Mouse (Mus musculus) gastrocnemius, postnatal 14 days (tissue): ENCODE data around the gene Rab30. TPM values are rescaled to one million over a fixed set of nuclear protein-coding genes. Genes with fewer than 3 reads are reported as not detected.
A peak's percentile ranks its signal among the peaks of the same experiment; 100 is the strongest.

Experiments
- DNase-seq: peaks from one replicate; pipeline ENCODE4 v3.0.0; 2021; ENCODE audit warnings: mixed read lengths
- intact Hi-C: fragments of 180-260 bp; cut with DNase I; formaldehyde crosslinking; loops from one replicate; pipeline ENCODE4 v1.15.1; 2025; ENCODE audit warnings: low total_unique reads
- total RNA-seq, 2 experiments: library from RNA; stranded (reverse); gene quantifications; 2 replicates each; pipeline ENCODE4 v1.2.3; 2021

Gene Rab30
- total RNA-seq, 2 experiments from 2014 or later: 5.0 to 6.3 TPM

DNA sequence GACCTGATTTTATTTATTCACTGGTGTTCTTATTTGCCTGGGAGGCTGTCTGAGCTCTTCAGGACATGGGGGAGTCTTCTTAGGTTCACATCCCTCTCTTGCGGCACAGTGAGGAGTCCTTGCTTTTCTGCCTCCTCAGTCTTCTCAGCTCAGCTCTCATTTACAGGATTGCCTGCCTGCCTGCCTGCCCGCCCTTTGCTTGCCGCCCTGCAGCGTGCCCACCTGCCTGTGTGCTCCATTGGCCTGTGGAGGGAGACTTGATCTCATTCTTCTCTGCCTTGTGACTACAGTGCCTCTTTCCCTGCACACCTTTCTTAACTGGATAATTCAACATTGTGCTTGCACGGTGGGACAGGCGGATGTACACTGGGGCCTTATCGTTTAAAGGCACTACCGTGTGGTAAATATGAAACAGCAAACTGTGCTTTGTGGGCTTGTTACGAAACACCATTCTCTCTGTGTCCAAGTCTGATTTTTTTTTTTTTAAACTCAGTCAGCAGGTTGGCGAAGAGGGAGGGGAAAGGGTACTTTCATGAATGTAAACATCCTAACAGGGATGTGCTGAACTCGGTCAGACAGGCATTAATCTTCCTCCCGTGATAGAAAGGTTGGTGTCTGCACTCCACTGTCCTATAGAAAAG lies 41.9 kb downstream of the Rab30 start:
- DNase-seq: no peak
- intact Hi-C loops: no loop called here

DNA sequence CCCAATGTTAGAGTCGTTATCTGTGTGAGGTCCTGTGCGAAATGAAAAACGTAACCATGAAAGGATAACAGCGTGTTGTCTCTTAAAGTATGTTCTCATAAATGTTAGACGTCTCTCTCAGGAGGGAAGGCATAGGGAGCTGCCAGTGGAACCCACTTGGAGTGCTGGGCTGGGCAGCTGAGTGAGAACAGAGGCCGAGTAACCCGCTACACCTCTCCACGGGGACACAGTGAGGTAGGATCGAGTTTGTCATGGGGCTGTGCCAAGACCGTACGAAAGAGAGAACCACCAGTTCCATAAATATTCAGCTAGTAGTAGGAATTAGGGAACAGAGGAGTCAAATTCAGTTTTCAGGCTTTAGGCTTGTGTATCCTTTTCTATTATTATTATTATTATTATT lies 42.5 kb downstream of the Rab30 start:
- intact Hi-C loops: no loop called here
- DNase-seq: no peak

DNA sequence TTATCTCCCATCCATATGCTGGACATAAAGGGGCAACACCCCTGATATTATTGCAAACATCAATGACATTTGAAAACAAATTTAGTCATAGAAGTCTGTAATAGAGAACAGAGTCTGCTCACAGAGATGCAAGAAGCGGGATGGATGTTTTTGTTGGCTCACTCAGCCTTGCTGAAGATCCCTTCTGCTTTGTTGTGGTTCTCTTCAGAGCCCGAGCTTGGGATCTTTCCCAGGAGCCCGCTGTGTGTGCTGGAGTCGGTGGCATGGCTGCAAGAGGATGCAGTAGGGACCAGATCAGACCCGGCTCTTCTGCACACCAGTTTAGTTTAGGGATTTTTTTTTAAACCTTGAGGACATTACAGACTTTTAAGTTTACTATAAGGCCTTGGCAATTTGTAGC lies 54.3 kb downstream of the Rab30 start:
- intact Hi-C loops: no loop called here
- DNase-seq: no peak

DNA sequence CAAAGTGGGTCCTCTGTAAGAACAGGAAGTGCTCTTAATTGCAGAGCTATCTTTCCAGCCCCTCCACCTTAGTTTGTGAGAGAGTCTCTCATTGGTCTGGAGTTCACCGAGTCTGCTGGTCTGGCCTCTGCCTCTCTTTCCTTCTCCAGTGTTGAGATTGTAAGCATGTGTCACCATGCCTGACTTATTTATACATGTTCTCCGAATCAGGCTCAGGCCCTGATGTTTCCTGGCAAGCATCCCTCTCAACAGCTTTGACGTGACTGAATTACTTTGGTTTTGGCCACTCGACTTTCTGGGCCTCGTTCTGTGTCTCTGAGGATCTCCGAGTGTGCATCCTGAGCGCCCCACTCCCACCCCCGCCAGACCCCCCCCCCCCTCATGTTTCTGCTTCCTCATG lies 55.4 kb downstream of the Rab30 start:
- peak; percentile 21 for DNase-seq
- intact Hi-C loops: no loop called here

DNA sequence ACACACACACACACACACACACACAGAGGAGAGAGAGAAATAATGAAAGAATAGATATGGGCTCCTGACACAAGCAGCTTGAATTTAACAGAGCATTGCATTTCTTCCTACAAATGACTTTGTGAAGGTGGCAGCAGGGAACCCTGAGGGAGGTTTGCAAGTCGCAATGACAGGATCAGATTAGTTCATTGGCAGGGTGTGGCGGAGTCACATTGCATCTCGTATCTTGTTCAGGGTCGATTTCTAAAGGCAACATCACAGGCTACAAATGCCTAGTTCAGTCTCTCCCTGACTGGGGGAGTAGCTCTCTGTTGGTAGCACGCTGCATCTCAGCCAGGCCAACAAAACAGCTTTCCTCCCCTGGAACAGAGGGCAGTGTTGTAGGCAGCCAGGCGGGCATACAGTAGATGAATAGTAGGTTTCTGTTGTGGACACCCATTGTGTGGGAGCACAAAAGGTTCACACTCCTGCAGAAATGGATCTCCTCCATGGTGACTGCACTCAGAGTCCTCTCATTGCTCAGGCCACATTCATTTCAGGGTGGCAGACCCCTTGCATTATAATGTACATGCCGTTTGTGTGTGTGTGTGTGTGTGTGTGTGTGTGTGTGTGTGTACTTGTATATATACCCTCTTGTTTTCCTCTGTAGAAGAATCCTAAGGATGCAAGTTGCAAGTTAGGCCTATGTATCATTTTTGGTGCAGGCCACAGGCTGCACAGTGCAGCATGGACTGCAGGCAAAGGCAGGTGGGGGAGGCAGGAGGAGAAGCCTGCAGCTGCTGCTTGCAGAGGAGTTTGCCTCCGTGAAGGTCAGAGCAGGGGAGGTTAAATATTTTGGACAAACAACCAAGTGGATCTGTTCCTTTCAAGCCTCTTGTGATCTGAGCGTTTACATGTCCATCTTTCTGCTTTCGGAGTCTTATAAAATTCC lies 58.5 kb downstream of the Rab30 start:
- no peak for DNase-seq
- intact Hi-C loops: no loop called here

DNA sequence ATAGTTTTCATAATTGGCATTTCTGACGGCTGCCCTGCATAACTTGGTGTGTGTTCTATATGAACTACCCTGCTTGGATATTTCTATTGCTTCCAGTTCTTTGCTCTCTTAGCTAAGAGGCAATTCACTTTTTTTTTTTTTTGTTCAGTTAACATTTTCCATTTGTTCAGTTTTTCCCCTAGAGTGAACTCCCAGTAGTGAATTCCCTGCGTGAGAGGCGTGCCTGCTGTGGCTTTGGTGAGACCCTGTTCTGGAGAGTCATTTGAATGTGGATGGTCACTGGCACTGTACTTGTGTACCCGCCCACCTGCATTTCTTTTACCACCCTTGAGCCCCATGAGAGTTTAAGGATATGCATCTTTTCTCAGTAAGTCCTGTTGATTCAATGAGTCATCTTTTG lies 60.8 kb downstream of the Rab30 start:
- intact Hi-C loops: no loop called here
- DNase-seq: no peak

DNA sequence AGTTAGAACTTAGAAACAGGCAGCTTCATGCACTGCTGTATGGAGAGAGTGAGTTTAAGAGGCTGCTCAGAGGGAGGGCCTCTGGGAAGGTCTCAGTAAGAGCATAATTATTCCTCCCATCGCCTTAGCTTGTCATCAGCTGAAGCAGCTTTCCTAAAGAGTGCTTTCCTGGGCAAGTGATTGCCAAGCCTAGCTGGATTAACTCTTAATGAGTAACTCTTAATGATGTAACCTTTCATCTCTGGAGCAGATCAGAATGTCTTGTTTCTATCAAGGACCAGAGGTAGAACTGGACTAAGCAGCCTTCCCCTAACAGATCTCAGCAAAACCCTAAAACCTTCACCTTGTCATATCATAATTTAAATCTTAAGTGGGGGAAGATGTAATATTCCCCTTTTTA lies 61.8 kb downstream of the Rab30 start:
- intact Hi-C loops: no loop called here

GRCm38 (mm10) chr7:92804919-92805668 lies 63.7 kb downstream of the Rab30 start:
- no peak for DNase-seq
- intact Hi-C loops: no loop called here

More for the DNA sequence above, 61.8 kb downstream of the Rab30 start:
- no peak for DNase-seq

DNA sequence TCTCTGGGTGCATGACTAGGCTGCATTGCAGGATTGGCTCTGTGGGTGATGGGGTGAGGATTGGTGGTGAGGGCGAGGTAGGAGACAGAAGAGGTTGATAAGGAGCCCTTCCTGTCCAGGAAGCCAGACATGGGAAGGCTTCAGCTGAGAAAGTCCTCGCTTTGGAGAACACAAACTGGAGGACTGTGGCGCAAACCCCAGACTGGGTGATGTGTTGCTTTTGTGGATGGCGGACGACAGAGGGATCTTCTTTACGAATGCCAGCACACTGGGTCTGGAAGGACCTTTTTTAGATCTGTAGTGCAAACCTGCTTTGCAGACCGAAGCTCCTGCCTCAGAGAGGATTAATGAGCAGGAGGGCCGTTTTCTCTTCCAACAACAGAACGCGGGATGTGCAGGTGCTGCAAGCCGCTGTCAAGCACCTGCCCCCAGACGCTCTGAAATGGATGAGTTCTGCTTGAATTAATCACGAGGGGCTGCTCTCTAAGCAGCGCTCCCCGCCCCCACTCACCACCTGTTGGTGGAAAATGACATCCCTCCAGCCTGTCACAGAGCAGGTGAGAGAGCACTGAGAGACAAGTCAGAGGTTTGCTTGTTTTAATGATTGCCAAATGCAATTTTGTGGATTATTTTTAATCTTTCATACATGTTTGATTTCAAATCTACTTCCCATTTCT lies 65.2 kb downstream of the Rab30 start:
- intact Hi-C loops: no loop called here
- DNase-seq: no peak

DNA sequence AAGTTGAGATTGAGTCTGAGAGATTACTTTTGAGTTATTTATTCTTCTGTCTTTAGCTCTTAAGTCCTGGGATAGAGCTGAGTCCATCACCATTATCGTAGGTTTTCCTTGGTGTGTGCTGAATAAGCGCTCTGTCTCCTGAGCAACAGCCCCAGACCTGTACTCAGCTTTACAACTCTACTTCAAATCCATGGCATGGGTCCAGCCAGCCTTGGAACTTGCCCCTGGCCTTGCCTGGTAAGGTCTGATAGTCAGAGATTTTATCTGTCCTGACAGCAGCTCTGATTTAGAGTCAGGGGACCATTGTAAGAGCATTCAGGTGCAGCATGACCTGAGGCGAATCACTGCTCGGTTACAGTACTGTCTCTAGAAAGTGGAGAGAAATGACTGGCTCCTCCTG lies 66.1 kb downstream of the Rab30 start:
- no peak for DNase-seq
- intact Hi-C loops: no loop called here

GRCm38 (mm10) chr7:92811667-92812279 lies 70.4 kb downstream of the Rab30 start:
- DNase-seq: no peak
- intact Hi-C loops: no loop called here

DNA sequence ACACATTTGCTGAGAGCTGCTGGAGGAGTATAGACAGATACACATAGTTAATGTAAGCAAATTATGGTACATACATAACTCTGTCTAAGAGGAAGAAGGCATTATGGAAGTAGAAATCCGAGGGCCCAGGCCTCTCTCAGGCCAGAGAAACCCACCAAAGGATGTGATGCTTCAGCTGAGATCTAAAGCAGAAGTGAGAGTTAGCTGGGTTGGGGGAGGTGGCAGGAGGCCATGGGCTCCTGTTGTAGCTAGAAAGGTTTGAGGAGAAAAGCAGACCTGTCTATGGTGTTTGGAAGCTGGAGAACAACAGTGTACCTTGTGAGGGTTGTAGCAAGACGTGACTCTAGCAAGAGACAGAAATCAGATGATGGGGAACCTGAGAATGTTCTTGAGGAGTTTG lies 75.8 kb downstream of the Rab30 start:
- intact Hi-C loops: no loop called here

DNA sequence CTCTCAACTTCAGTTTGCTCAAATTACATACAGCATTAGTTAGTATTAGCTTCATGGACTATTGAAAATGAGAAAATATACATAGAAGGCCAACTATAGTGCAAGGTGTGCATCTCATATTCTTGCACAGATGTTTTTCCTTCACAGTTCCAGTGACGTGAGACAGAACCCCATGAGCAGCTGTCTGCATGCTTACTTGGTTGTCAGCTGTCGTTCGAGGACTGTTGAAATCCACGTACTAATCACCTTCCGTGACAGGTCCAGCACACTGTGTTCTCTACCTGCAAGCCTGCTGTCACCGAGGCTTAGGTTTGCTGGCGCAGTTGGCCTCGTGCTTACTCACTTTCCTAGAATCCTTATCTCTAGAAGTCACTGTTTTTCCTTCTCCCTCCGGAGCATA lies 76.5 kb downstream of the Rab30 start:
- intact Hi-C loops: no loop called here
- no peak for DNase-seq

More for the DNA sequence above, 75.8 kb downstream of the Rab30 start:
- no peak for DNase-seq

DNA sequence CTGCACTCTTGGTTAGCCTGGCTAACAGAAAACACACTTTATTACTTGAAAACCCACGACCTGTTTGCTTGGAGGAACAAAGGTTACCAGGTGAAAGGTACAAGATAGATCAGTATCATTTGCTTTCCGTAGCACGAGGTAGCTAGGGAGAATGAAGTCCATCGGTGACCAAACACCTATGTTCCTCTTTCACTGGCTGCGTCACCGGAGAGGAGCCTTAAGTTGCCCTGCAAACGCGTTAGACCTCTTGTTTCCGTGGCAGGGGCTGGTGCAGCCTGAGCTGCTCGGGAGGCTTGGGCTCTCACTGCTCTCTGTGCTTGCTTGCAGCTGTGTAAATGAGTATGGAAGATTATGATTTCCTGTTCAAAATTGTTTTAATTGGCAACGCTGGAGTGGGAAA lies 78.3 kb downstream of the Rab30 start:
- no peak for DNase-seq
- intact Hi-C loops: no loop called here

- no peak for DNase-seq
- intact Hi-C loops: no loop called here
These were observed 79.0 kb downstream of the Rab30 start for GRCm38 (mm10) chr7:92820410-92820809.

- DNase-seq: no peak
- intact Hi-C loops: no loop called here
These were observed 79.6 kb downstream of the Rab30 start for GRCm38 (mm10) chr7:92820941-92821465.

DNA sequence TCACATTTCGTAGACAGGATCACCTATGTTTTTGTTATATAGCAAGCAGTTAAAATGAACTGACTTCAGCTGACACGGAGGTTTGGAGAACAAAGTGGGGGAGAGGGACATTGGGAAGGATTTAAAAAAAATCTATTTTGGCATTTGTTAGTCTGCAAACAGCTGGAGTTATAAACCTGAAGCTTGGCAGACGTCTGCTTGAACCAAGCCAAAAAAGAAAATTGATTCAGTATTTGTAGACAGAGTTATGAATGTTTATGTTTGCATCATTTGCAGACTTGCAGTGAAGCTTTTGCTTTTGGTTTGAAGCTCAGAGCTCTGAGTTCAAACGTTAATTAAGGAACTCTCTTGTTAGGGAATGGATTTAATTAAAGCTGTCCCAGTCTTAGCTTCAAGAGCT lies 80.5 kb downstream of the Rab30 start:
- intact Hi-C loops: no loop called here
- DNase-seq: no peak

DNA sequence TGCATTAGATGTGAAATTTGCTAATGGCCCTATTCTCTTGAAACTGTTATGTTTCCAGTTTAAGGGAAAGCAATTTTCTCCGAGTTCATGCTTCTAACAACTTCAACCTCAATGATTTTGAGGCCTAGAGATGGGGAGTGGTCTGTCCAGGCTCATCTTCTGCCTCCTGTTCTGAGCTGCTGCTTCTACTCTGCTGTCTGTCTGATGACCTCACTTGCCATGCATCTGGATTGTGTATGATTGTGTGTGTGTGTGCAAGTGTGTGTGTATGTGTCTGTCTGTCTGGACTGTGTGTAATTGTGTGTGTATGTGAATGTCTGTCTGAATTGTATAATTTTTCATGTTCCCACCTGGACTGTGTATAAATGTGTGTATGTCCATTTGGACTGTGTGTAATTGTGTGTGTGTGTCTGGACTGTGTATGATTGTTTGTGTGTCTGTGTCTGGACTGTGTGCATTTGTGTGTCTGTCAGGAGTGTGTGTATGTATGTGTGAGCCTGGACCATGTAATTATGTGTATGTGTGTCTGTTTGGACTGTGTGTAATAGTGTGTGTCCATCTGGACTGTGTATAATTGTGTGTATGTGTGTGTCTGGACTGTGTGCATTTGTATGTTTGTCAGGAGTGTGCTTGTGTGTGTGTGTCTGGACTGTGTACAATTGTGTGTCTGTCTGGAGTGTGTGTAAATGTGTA lies 81.2 kb downstream of the Rab30 start:
- intact Hi-C loops: no loop called here
- DNase-seq: no peak

DNA sequence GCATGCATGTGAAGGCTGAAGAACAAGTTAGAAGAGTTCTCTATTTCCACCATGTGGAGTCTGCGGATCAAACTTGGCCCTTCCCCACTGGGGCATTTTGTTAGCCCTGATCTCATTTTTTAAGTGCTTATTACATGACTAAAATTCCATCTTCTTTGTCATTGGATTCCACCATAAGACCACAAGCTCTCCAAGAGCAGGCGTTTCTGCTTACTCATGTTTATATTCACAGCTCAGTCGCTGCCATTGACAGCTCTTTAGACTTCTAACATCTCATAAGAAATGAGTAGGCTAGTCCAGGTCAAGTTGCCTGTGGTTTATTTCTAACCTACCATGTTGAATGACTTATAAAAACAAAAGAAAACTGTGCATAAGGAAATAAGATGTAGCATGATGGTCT lies 84.8 kb downstream of the Rab30 start:
- no peak for DNase-seq
- intact Hi-C loops: no loop called here
